Mouse (Mus musculus) olfactory bulb, adult 2 months (tissue): ENCODE measurements around the gene Zbtb3.

Source experiments
- CTCF ChIP-seq: fragments of 200-500 bp; IDR thresholded peaks from 2 replicates; pipeline ENCODE4 v1.5.1; 2012; ENCODE audit warnings: low read depth, mild to moderate bottlenecking, low read length, moderate library complexity; ENCODE audit not compliant: insufficient read depth
- POLR2A ChIP-seq: fragments of 200-500 bp; IDR thresholded peaks from 2 replicates; pipeline ENCODE4 v1.6.1; 2012; ENCODE audit warnings: mild to moderate bottlenecking, low read depth, low read length, moderate library complexity; ENCODE audit not compliant: insufficient read depth

- no peak for TF ChIP-seq CTCF
- TF ChIP-seq POLR2A, result no peak
Measured at GRCm38 (mm10) chr19:8755652-8756051, 46.7 kb upstream of the Zbtb3 start.
